10 mouse cellular contexts compared by ENCODE assay signal in genomic region chr5:105925568-105926255, GRCm38 (mm10). TPM values are rescaled to one million over a fixed set of nuclear protein-coding genes. Genes with fewer than 3 reads are reported as not detected.
A peak's percentile ranks its signal among the peaks of the same experiment; 100 is the strongest.
DNase-seq lines count a peak whose midpoint lies in the region; ATAC-seq and TF ChIP-seq lines count a peak whose summit lies in the region.
"Had no signal": no experiment of that assay in that cellular context is flagged by ENCODE, and none has a peak within 500 bp of the region (broad histone marks: within the 10 kb centered on the region; RNA-seq: fewer than 3 reads in every experiment).

No protein-coding gene starts in this region.

- no peaks in the 10 kb centered on the region for H3K4me1 ChIP-seq in heart, postnatal 0 days (ENCODE audit: control insufficient read depth, insufficient read depth)
- H3K4me1 ChIP-seq in hindbrain, embryonic 16.5 days (ENCODE audit: control insufficient read depth, insufficient read depth, low read depth, low read length): no peaks in the 10 kb centered on the region

- 67% methylated on average over 14 of the region's 14 CpGs for WGBS in heart, postnatal 0 days
- 68% methylated on average over 14 of the region's 14 CpGs for WGBS in hindbrain, embryonic 16.5 days

- no peak overlapping the region for H3K4me2 ChIP-seq in heart, postnatal 0 days (ENCODE audit: low read depth, low read length)
- no peak overlapping the region for H3K4me2 ChIP-seq in hindbrain, embryonic 16.5 days (ENCODE audit: low read length)

- no peak for TF ChIP-seq EP300 in heart, postnatal 0 days (IDR thresholded peaks at IDR 0.05; ENCODE audit: low read depth)

- no peak overlapping the region for H3K27ac ChIP-seq in heart, postnatal 0 days (ENCODE audit: low read depth)
- no peak overlapping the region for H3K27ac ChIP-seq in hindbrain, embryonic 16.5 days (ENCODE audit: low read depth, low read length)
- H3K27ac ChIP-seq: macrophage had no signal

- TF ChIP-seq CTCF in heart, postnatal 0 days (IDR thresholded peaks at IDR 0.05; ENCODE audit: low read depth): peak; percentile 43

- H3K27me3 ChIP-seq in heart, postnatal 0 days (ENCODE audit: control insufficient read depth, insufficient read depth, low read length): no peaks in the 10 kb centered on the region
- H3K27me3 ChIP-seq in hindbrain, embryonic 16.5 days (replicated peaks; ENCODE audit: control insufficient read depth, insufficient read depth, low read length): no peaks in the 10 kb centered on the region

- 0 out of 2 replicates have a peak, but pooled peaks cover 6% of the 10 kb centered on the region for H3K36me3 ChIP-seq in heart, postnatal 0 days (replicated peaks; ENCODE audit: control insufficient read depth, insufficient read depth, low read length)
- no peaks in the 10 kb centered on the region for H3K36me3 ChIP-seq in hindbrain, embryonic 16.5 days (ENCODE audit: control insufficient read depth, insufficient read depth, low read length)

- no peak for ATAC-seq in heart, postnatal 0 days (ENCODE audit: insufficient read depth, low read depth)
- ATAC-seq in hindbrain, embryonic 16.5 days: peak; percentile 55

- intact Hi-C loops in heart, postnatal 10 days (cut with DNase I): loop anchor here (5.0 kb wide), 1 partner anchor 537 kb away; no protein-coding TSS in a partner anchor
- intact Hi-C loops in heart, postnatal 14 days (cut with DNase I): loop anchor here (5.0 to 10.0 kb wide), 4 partner anchors 47 to 869 kb away; partner anchors contain the start of gene Barhl2

- H3K9ac ChIP-seq in heart, postnatal 0 days (replicated peaks; ENCODE audit: low read depth, low read length): no peak overlapping the region
- H3K9ac ChIP-seq in hindbrain, embryonic 16.5 days (ENCODE audit: low read depth, low read length): no peak overlapping the region

- no peaks in the 10 kb centered on the region for H3K9me3 ChIP-seq in heart, postnatal 0 days (replicated peaks; ENCODE audit: control insufficient read depth, low read length)
- no peaks in the 10 kb centered on the region for H3K9me3 ChIP-seq in hindbrain, embryonic 16.5 days (ENCODE audit: control insufficient read depth, low read length)

- DNase-seq in heart, postnatal 0 days (ENCODE audit: low spot score): no peak
- DNase-seq in heart, postnatal 10 days: no peak
- peak; percentile 30 for DNase-seq in thymus, postnatal 4 days
- DNase-seq in thymus, postnatal 14 days: no peak
- DNase-seq in gastrocnemius, postnatal 4 days (ENCODE audit: low spot score in 2 of 2): no peak
- no peak for DNase-seq in spleen, postnatal 14 days (ENCODE audit: low spot score in 2 of 2)
- DNase-seq in heart, postnatal 14 days: no peak
- DNase-seq: adrenal gland, adult 2 months had no signal

- H3K4me3 ChIP-seq in heart, postnatal 0 days (ENCODE audit: low read depth, low read length): no peak overlapping the region
- H3K4me3 ChIP-seq in hindbrain, embryonic 16.5 days (ENCODE audit: low read length): no peak overlapping the region

RNA-seq across cellular contexts. Expression of gene Zfp326, which starts 49.3 kb away (rescaled TPM):
- total RNA-seq in heart, postnatal 0 days (2014; rRNA removed; ENCODE audit: low replicate concordance): 1.8 and 14.6 TPM in 2 replicates
- 24.5 and 26.7 TPM in 2 replicates for polyA plus RNA-seq in heart, postnatal 0 days (2015; fragmentation: Nextera tagmentation; extraction: Ambion mirVana)
- 10 to 100 TPM; 21.1 to 21.9 TPM for total RNA-seq in heart, postnatal 10 days (2021)
- 35.5 and 39.7 TPM in 2 replicates for polyA plus RNA-seq in hindbrain, embryonic 16.5 days (2015; fragmentation: Nextera tagmentation; extraction: Ambion mirVana)
- 10 to 100 TPM; 25.2 to 31.1 TPM for total RNA-seq in gastrocnemius, postnatal 4 days (2021)
- total RNA-seq in heart, postnatal 14 days (2021): 10 to 100 TPM; 14.5 to 15.6 TPM
